In genomic region chr6:92268001-92268400, GRCm38 (mm10) we compare ENCODE assay signal across 38 mouse cellular contexts. TPM values are rescaled to one million over a fixed set of nuclear protein-coding genes. Genes with fewer than 3 reads are reported as not detected.
"Had no signal": no experiment of that assay in that cellular context is flagged by ENCODE, and none has a peak within 500 bp of the region (broad histone marks: within the 10 kb centered on the region; RNA-seq: fewer than 3 reads in every experiment).

No protein-coding gene starts in this region.

- H3K4me3 ChIP-seq: heart, embryonic 10.5 days; heart, embryonic 12.5 days; heart, embryonic 13.5 days; heart, embryonic 15.5 days; hindbrain, embryonic 10.5 days; hindbrain, embryonic 12.5 days; hindbrain, embryonic 13.5 days; hindbrain, embryonic 15.5 days; kidney, embryonic 15.5 days; layer of hippocampus, adult 2 months; left cerebral cortex, adult 2 months had no signal

- H3K4me2 ChIP-seq: heart, embryonic 11.5 days; heart, embryonic 12.5 days; heart, embryonic 13.5 days; heart, embryonic 15.5 days; hindbrain, embryonic 12.5 days; hindbrain, embryonic 13.5 days; hindbrain, embryonic 14.5 days; hindbrain, embryonic 15.5 days; kidney, embryonic 15.5 days had no signal

- H3K9me3 ChIP-seq: heart, embryonic 10.5 days; heart, embryonic 12.5 days; heart, embryonic 13.5 days; heart, embryonic 15.5 days; hindbrain, embryonic 10.5 days; hindbrain, embryonic 12.5 days; hindbrain, embryonic 13.5 days; hindbrain, embryonic 15.5 days; kidney, embryonic 15.5 days had no signal

- H3K36me3 ChIP-seq: heart, embryonic 10.5 days; heart, embryonic 12.5 days; heart, embryonic 13.5 days; heart, embryonic 15.5 days; hindbrain, embryonic 10.5 days; hindbrain, embryonic 12.5 days; hindbrain, embryonic 13.5 days; hindbrain, embryonic 15.5 days; kidney, embryonic 15.5 days had no signal

- H3K9ac ChIP-seq: heart, embryonic 12.5 days; heart, embryonic 15.5 days; hindbrain, embryonic 12.5 days; hindbrain, embryonic 13.5 days; hindbrain, embryonic 14.5 days; hindbrain, embryonic 15.5 days; kidney, embryonic 15.5 days had no signal

- H3K27me3 ChIP-seq: heart, embryonic 12.5 days; heart, embryonic 15.5 days; hindbrain, embryonic 12.5 days; hindbrain, embryonic 13.5 days; hindbrain, embryonic 15.5 days; kidney, embryonic 15.5 days had no signal

- H3K27ac ChIP-seq: heart, embryonic 10.5 days; heart, embryonic 13.5 days; heart, embryonic 15.5 days; hindbrain, embryonic 10.5 days; hindbrain, embryonic 12.5 days; hindbrain, embryonic 13.5 days; hindbrain, embryonic 14.5 days; hindbrain, embryonic 15.5 days; hindbrain, postnatal 0 days; kidney, embryonic 15.5 days; kidney, postnatal 0 days; layer of hippocampus, adult 2 months; left cerebral cortex, adult 2 months had no signal

- DNase-seq: heart, postnatal 10 days; heart, postnatal 14 days; heart, postnatal 36 days; heart, postnatal 4 days; kidney, adult 11 months; kidney, adult 18-20 months; kidney, adult 2 months; kidney, adult 8-10 months; kidney, adult 9 months; kidney, postnatal 10 days; kidney, postnatal 14 days; kidney, postnatal 25 days; kidney, postnatal 36 days; kidney, postnatal 4 days; layer of hippocampus, adult 9-11 months; layer of hippocampus, postnatal 36 days had no signal

- ATAC-seq: hindbrain, embryonic 16.5 days; hindbrain, postnatal 0 days; inflammation-experienced regulatory T-cells, adult 6 months; intestine, postnatal 0 days had no signal

- H3K4me1 ChIP-seq: heart, embryonic 10.5 days; heart, embryonic 12.5 days; heart, embryonic 13.5 days; heart, embryonic 15.5 days; hindbrain, embryonic 15.5 days; kidney, embryonic 15.5 days had no signal

RNA-seq across cellular contexts. Expression of gene Trh, which starts 23.6 kb away (rescaled TPM):
- total RNA-seq: heart, postnatal 10 days; heart, postnatal 14 days; heart, postnatal 25 days; heart, postnatal 36 days; heart, postnatal 4 days; hematopoietic stem cell, adult 5-6 weeks had no signal
- polyA plus RNA-seq: heart, postnatal 0 days; inflammation-experienced regulatory T-cells, adult 6 months; kidney, adult 2 months; large intestine, adult 2 months had no signal
